Mouse (Mus musculus) heart, adult 8-10 months (tissue): ENCODE results near the gene Mei1. TPM values are rescaled to one million over a fixed set of nuclear protein-coding genes. Genes with fewer than 3 reads are reported as not detected.

Experiments
- DNase-seq: peaks from one replicate; pipeline ENCODE4 v3.0.0; 2022; ENCODE audit warnings: low spot score
- total RNA-seq, 4 experiments: library from RNA; stranded (reverse); gene quantifications; 2 replicates each; pipeline ENCODE4 v1.2.4; 2022

Mei1 gene
- total RNA-seq, 4 experiments from 2014 or later: not detected

GRCm38 (mm10) chr15:82172648-82173047 lies 102.9 kb downstream of the Mei1 start:
- no peak for DNase-seq

DNA sequence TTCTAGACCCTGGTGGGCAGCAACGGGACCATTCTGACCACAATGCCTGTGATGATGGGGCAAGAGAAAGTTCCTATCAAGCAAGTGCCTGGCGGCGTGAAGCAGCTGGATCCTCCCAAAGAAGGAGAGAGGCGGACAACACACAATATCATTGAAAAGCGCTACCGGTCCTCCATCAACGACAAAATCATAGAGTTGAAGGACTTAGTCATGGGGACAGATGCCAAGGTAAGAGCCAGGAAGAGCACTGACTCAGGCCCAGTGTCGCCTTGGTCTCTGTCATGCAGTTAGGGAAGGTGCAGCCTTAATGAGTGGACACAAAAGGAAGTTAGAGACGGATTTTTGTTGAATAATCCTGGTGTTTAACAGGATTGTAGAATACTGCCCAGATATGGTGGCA lies 105.3 kb downstream of the Mei1 start:
- no peak for DNase-seq

Other genes with a start within 250 kb of the Mei1 start
- 100 to 1,000 TPM in 1 of 4 experiments, 10 to 100 TPM in 3; 50.6 to 129 (median 74.7) TPM for gene Tob2, start 211.2 kb upstream of the Mei1 start, total RNA-seq
- 10 to 100 TPM; 31.9 to 39.3 (median 33.9) TPM for gene Phf5a, start 198.1 kb upstream of the Mei1 start, total RNA-seq
- 1,000 to 10,000 TPM; 2,119 to 2,448 (median 2,260) TPM for gene Aco2, start 197.7 kb upstream of the Mei1 start, total RNA-seq
- 10 to 100 TPM in 1 of 4 experiments, 1 to 10 TPM in 3; 7.6 to 10.3 (median 9.6) TPM for gene Polr3h, start 143.8 kb upstream of the Mei1 start, total RNA-seq
- gene Csdc2, start 133.2 kb upstream of the Mei1 start, total RNA-seq: 100 to 1,000 TPM in 1 of 4 experiments, 10 to 100 TPM in 3; 64.7 to 103 (median 72.9) TPM
- 10 to 100 TPM; 25.4 to 39.1 (median 28.2) TPM for gene Pmm1, start 109.1 kb upstream of the Mei1 start, total RNA-seq
- gene 1700029P11Rik, start 89.5 kb upstream of the Mei1 start, total RNA-seq: not detected
- 10 to 100 TPM; 20.9 to 28.1 (median 26.8) TPM for gene Xrcc6, start 82.2 kb upstream of the Mei1 start, total RNA-seq
- 10 to 100 TPM; 19.5 to 33.9 (median 28.2) TPM for gene Desi1, start 36.1 kb upstream of the Mei1 start, total RNA-seq
- gene Snu13, start 22.4 kb upstream of the Mei1 start, total RNA-seq: 10 to 100 TPM; 43.0 to 55.5 (median 51.3) TPM
- not detected for gene 4930407I10Rik, start 10.8 kb upstream of the Mei1 start, total RNA-seq
- gene Ccdc134, start 57.9 kb downstream of the Mei1 start, total RNA-seq: 1 to 10 TPM; 3.5 to 4.5 (median 4.2) TPM
- 10 to 100 TPM; 20.0 to 25.1 (median 21.6) TPM for gene Srebf2, start 77.2 kb downstream of the Mei1 start, total RNA-seq
- under 1 TPM in 1 of 4 experiments, not detected in 3; 0.26 TPM for gene Shisa8, start 142.8 kb downstream of the Mei1 start, total RNA-seq
- under 1 TPM in 1 of 4 experiments, not detected in 3; 0.26 TPM for gene Tnfrsf13c, start 154.4 kb downstream of the Mei1 start, total RNA-seq
- 1 to 10 TPM in 1 of 4 experiments, under 1 TPM in 3; 0.29 to 1.5 (median 0.44) TPM for gene Cenpm, start 174.8 kb downstream of the Mei1 start, total RNA-seq
- not detected for gene 1500009C09Rik, start 182.4 kb downstream of the Mei1 start, total RNA-seq
- gene Sept3, start 204.9 kb downstream of the Mei1 start, total RNA-seq: under 1 TPM; 0.16 to 0.90 (median 0.44) TPM
- gene Wbp2nl, start 229.0 kb downstream of the Mei1 start, total RNA-seq: not detected